Mouse (Mus musculus) hindbrain, embryonic 13.5 days (tissue): ENCODE data around the gene 5730522E02Rik. TPM values are rescaled to one million over a fixed set of nuclear protein-coding genes. Genes with fewer than 3 reads are reported as not detected.

Source experiments
- ATAC-seq: fragments of 200-750 bp; cut with Nextera tagmentation; 2 replicates; pipeline ENCODE4 v1.8.0; 2017; ENCODE audit warnings: moderate TSS enrichment; ENCODE audit not compliant: low FRiP score
- H3K27ac ChIP-seq: fragments of 300-500 bp; sonication (generic); 2 replicates; pipeline ENCODE4 v1.5.1; 2015; ENCODE audit warnings: inconsistent platforms, mild to moderate bottlenecking, moderate library complexity
- H3K27me3 ChIP-seq: fragments of 300-500 bp; sonication (generic); 2 replicates; pipeline ENCODE4 v1.6.1; 2015; ENCODE audit warnings: mild to moderate bottlenecking, inconsistent platforms
- H3K36me3 ChIP-seq: fragments of 300-500 bp; sonication (generic); 2 replicates; pipeline ENCODE4 v1.6.1; 2015; ENCODE audit warnings: mild to moderate bottlenecking, inconsistent platforms
- H3K4me1 ChIP-seq: fragments of 300-500 bp; sonication (generic); replicated peaks from 2 replicates; pipeline ENCODE4 v1.6.1; 2015; ENCODE audit warnings: inconsistent platforms
- H3K4me2 ChIP-seq: fragments of 300-500 bp; sonication (generic); 2 replicates; pipeline ENCODE4 v1.6.1; 2015; ENCODE audit warnings: inconsistent platforms, mild to moderate bottlenecking, moderate library complexity
- H3K4me3 ChIP-seq: fragments of 300-500 bp; sonication (generic); 2 replicates; pipeline ENCODE4 v1.5.1; 2015; ENCODE audit warnings: mild to moderate bottlenecking, inconsistent platforms
- H3K9ac ChIP-seq: fragments of 300-500 bp; sonication (generic); 2 replicates; pipeline ENCODE4 v1.6.1; 2015; ENCODE audit warnings: mild to moderate bottlenecking, inconsistent platforms
- H3K9me3 ChIP-seq: fragments of 300-500 bp; sonication (generic); 2 replicates; pipeline ENCODE4 v1.6.1; 2016; ENCODE audit warnings: inconsistent platforms
- WGBS: fragments of 180-500 bp; shearing (Covaris S2); methylation state at CpG from one replicate; pipeline ENCODE4 v1.1.7; 2015; 5-methylcytosine and 5-hydroxymethylcytosine counted together
- polyA plus RNA-seq: library from polyadenylated mRNA; unstranded; fragments of >200 nt; fragmentation: Nextera tagmentation; extraction: Ambion mirVana; gene quantifications from 2 replicates; pipeline ENCODE4 v1.2.1, GENCODE M21; 2015

5730522E02Rik gene
- polyA plus RNA-seq, 1 experiment from 2014 or later: 15.7 TPM

GRCm38 (mm10) chr11:25853032-25853431, 357.5 kb downstream of the 5730522E02Rik start:
- WGBS: 21% methylated on average over 5 of the region's 5 CpGs
- Histone ChIP-seq H3K9me3 (no peaks in the 10 kb centered on the region), H3K36me3 (no peaks in the 10 kb centered on the region), H3K27me3 (no peaks in the 10 kb centered on the region), H3K9ac (0 out of 2 replicates have a peak overlapping the region, but pooled peaks have one; percentile 29), H3K4me1 (peaks cover 36% of the 10 kb centered on the region), H3K4me3 (no peak overlapping the region), H3K4me2 (no peak overlapping the region), H3K27ac (peak overlapping the region; percentile 81)
- no peak for ATAC-seq

GRCm38 (mm10) chr11:25848824-25849644, 361.5 kb downstream of the 5730522E02Rik start:
- H3K27ac ChIP-seq: no peak overlapping the region
- 60% methylated on average over 14 of the region's 14 CpGs for WGBS

GRCm38 (mm10) chr11:25838451-25838850, 372.1 kb downstream of the 5730522E02Rik start:
- no peaks in the 10 kb centered on the region for H3K9me3 ChIP-seq
- H3K4me1 ChIP-seq: no peaks in the 10 kb centered on the region
- H3K27ac ChIP-seq: no peak overlapping the region
- no peak overlapping the region for H3K4me3 ChIP-seq
- ATAC-seq: no peak
- H3K9ac ChIP-seq: no peak overlapping the region
- H3K36me3 ChIP-seq: no peaks in the 10 kb centered on the region
- no peak overlapping the region for H3K4me2 ChIP-seq
- 90% methylated on average over 1 of the region's 1 CpGs for WGBS
- no peaks in the 10 kb centered on the region for H3K27me3 ChIP-seq

More at GRCm38 (mm10) chr11:25848824-25849644, 361.5 kb downstream of the 5730522E02Rik start:
- no peak for ATAC-seq
- peaks cover 7% of the 10 kb centered on the region for H3K4me1 ChIP-seq
- no peak overlapping the region for H3K4me2 ChIP-seq
- no peaks in the 10 kb centered on the region for H3K27me3 ChIP-seq
- H3K9ac ChIP-seq: no peak overlapping the region
- H3K9me3 ChIP-seq: no peaks in the 10 kb centered on the region
- no peak overlapping the region for H3K4me3 ChIP-seq
- no peaks in the 10 kb centered on the region for H3K36me3 ChIP-seq

- H3K9ac ChIP-seq: no peak overlapping the region
- no peak overlapping the region for H3K4me2 ChIP-seq
- no peaks in the 10 kb centered on the region for H3K36me3 ChIP-seq
- H3K27ac ChIP-seq: peak overlapping the region; percentile 55; the same call in 1 of the 2 replicates
- H3K4me3 ChIP-seq: no peak overlapping the region
- H3K4me1 ChIP-seq: peaks cover 7% of the 10 kb centered on the region; the same call in 1 of the 2 replicates
- no peaks in the 10 kb centered on the region for H3K27me3 ChIP-seq
- peaks cover 4% of the 10 kb centered on the region; the same call in 1 of the 2 replicates for H3K9me3 ChIP-seq
- no peak for ATAC-seq
Observed at GRCm38 (mm10) chr11:25819789-25820188, 390.8 kb downstream of the 5730522E02Rik start.

GRCm38 (mm10) chr11:25813446-25813845, 397.1 kb downstream of the 5730522E02Rik start:
- H3K36me3 ChIP-seq: no peaks in the 10 kb centered on the region
- H3K9me3 ChIP-seq: no peaks in the 10 kb centered on the region
- no peak overlapping the region for H3K27ac ChIP-seq
- no peak overlapping the region for H3K4me3 ChIP-seq
- H3K9ac ChIP-seq: no peak overlapping the region
- no peaks in the 10 kb centered on the region for H3K4me1 ChIP-seq
- H3K4me2 ChIP-seq: no peak overlapping the region
- 56% methylated on average over 2 of the region's 2 CpGs for whole genome bisulfite sequencing
- no peaks in the 10 kb centered on the region for H3K27me3 ChIP-seq
- no peak for ATAC-seq

GRCm38 (mm10) chr11:25787691-25788090, 422.9 kb downstream of the 5730522E02Rik start:
- WGBS: 96% methylated on average over 1 of the region's 1 CpGs
- no peaks in the 10 kb centered on the region for H3K36me3 ChIP-seq

GRCm38 (mm10) chr11:25772231-25772630, 438.3 kb downstream of the 5730522E02Rik start:
- ATAC-seq: no peak

More at GRCm38 (mm10) chr11:25787691-25788090, 422.9 kb downstream of the 5730522E02Rik start:
- no peak for ATAC-seq
- Histone ChIP-seq H3K9me3 (no peaks in the 10 kb centered on the region), H3K4me3 (no peak overlapping the region), H3K9ac (no peak overlapping the region), H3K4me2 (no peak overlapping the region), H3K27ac (no peak overlapping the region), H3K27me3 (no peaks in the 10 kb centered on the region), H3K4me1 (no peaks in the 10 kb centered on the region)

GRCm38 (mm10) chr11:25770991-25771568, 439.5 kb downstream of the 5730522E02Rik start:
- H3K4me1 ChIP-seq: no peaks in the 10 kb centered on the region
- no peak overlapping the region for H3K9ac ChIP-seq
- 0 out of 2 replicates have a peak, but pooled peaks cover 3% of the 10 kb centered on the region for H3K9me3 ChIP-seq
- WGBS: 63% methylated on average over 3 of the region's 3 CpGs
- H3K27me3 ChIP-seq: no peaks in the 10 kb centered on the region
- H3K4me3 ChIP-seq: no peak overlapping the region
- no peak for ATAC-seq
- peak overlapping the region; percentile 44; the same call in 1 of the 2 replicates for H3K27ac ChIP-seq
- no peak overlapping the region for H3K4me2 ChIP-seq
- no peaks in the 10 kb centered on the region for H3K36me3 ChIP-seq

More at GRCm38 (mm10) chr11:25772231-25772630, 438.3 kb downstream of the 5730522E02Rik start:
- H3K27me3 ChIP-seq: no peaks in the 10 kb centered on the region
- no peaks in the 10 kb centered on the region for H3K36me3 ChIP-seq
- no peak overlapping the region for H3K4me3 ChIP-seq
- H3K4me2 ChIP-seq: no peak overlapping the region
- H3K9me3 ChIP-seq: 0 out of 2 replicates have a peak, but pooled peaks cover 3% of the 10 kb centered on the region
- 69% methylated on average over 1 of the region's 1 CpGs for WGBS
- H3K27ac ChIP-seq: no peak overlapping the region
- H3K4me1 ChIP-seq: no peaks in the 10 kb centered on the region
- H3K9ac ChIP-seq: no peak overlapping the region

- Histone ChIP-seq H3K36me3 (no peaks in the 10 kb centered on the region), H3K4me2 (no peak overlapping the region), H3K9me3 (no peaks in the 10 kb centered on the region), H3K9ac (no peak overlapping the region), H3K4me3 (no peak overlapping the region), H3K4me1 (no peaks in the 10 kb centered on the region), H3K27ac (no peak overlapping the region), H3K27me3 (no peaks in the 10 kb centered on the region)
- no peak for ATAC-seq
- 16% methylated on average over 5 of the region's 5 CpGs for WGBS
Observed at GRCm38 (mm10) chr11:25767584-25768333, 442.8 kb downstream of the 5730522E02Rik start.

GRCm38 (mm10) chr11:25753156-25753899, 457.2 kb downstream of the 5730522E02Rik start:
- no peaks in the 10 kb centered on the region for H3K27me3 ChIP-seq
- H3K4me3 ChIP-seq: no peak overlapping the region
- no peak overlapping the region for H3K27ac ChIP-seq
- no peak for ATAC-seq
- no peaks in the 10 kb centered on the region for H3K9me3 ChIP-seq
- no peak overlapping the region for H3K4me2 ChIP-seq
- H3K9ac ChIP-seq: no peak overlapping the region
- H3K36me3 ChIP-seq: no peaks in the 10 kb centered on the region
- WGBS: 67% methylated on average over 7 of the region's 7 CpGs
- 0 out of 2 replicates have a peak, but pooled peaks cover 3% of the 10 kb centered on the region for H3K4me1 ChIP-seq

- Histone ChIP-seq H3K9me3 (no peaks in the 10 kb centered on the region), H3K4me1 (0 out of 2 replicates have a peak, but pooled peaks cover 3% of the 10 kb centered on the region), H3K27ac (no peak overlapping the region), H3K4me3 (no peak overlapping the region), H3K9ac (no peak overlapping the region), H3K4me2 (no peak overlapping the region), H3K36me3 (no peaks in the 10 kb centered on the region), H3K27me3 (no peaks in the 10 kb centered on the region)
- no peak for ATAC-seq
- 86% methylated on average over 3 of the region's 3 CpGs for WGBS
Observed at GRCm38 (mm10) chr11:25752418-25752817, 458.1 kb downstream of the 5730522E02Rik start.
